Mouse (Mus musculus): ENCODE data around the gene Snap91. TPM values are rescaled to one million over a fixed set of nuclear protein-coding genes. Genes with fewer than 3 reads are reported as not detected.

Snap91 gene
- total RNA-seq, 2 experiments from 2014 or later = 0.13 to 0.42 TPM

DNA sequence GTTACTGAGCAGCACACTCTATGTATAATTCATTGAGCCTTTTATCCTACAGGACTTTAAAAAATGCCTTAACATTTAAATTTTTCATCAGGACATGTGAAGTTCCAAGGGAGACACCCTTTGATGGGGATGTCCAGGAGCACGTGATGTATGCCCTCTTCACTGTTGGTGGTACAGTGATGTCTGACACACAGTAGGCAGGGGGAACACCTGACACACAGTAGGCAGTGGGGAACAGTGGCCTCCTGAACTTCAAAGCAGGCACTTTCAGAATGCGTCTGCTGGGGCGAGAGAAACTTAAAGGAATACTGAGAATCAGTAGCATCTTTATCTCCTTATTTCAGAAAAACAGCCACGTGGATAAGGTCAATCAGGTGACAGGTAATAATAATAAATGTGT is 62.8 kb downstream of the Snap91 start:
- intact Hi-C loops (cut with DNase I) = no loop called here
- no peak for DNase-seq

DNA sequence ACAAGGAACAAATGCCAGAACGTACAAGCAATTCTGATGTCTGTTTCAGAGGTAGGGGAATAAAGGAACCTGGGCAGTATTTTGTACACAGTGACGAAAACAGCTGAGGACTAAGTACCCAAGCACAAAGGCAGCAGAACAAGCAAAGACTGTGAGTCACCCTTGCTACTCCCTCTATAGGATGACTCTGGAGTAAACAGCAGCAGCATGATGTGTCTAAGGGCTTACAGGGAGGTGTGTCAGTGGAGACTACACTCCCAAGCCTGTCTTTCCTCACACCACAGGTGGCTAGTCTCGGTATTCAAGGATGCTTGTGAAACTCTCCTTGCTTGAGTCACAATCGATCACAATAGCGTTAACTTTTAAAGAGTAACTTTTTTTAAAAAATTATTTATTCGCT is 66.1 kb downstream of the Snap91 start:
- no peak for DNase-seq
- intact Hi-C loops (cut with DNase I) = no loop called here

DNA sequence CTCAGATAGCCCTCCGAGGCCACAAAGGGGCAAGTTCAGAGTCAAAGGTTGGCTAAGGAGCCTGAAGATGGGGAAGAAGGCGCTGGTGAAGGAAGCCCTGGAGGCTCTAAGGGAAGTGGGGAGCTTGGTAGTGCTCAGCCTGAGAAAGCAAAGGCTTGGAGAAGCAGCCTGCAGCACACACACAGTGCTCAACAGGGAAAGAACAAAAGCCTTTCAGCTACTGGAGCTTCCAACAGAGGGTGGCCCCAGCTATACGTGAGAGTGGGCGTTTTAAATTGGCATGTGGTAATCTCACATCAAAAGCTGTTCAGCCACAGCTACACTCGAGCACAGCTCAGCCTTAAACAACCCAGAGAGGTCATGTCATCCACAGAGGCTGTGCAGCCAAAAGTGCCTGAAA is 67.1 kb downstream of the Snap91 start:
- DNase-seq = no peak
- intact Hi-C loops (cut with DNase I) = no loop called here

DNA sequence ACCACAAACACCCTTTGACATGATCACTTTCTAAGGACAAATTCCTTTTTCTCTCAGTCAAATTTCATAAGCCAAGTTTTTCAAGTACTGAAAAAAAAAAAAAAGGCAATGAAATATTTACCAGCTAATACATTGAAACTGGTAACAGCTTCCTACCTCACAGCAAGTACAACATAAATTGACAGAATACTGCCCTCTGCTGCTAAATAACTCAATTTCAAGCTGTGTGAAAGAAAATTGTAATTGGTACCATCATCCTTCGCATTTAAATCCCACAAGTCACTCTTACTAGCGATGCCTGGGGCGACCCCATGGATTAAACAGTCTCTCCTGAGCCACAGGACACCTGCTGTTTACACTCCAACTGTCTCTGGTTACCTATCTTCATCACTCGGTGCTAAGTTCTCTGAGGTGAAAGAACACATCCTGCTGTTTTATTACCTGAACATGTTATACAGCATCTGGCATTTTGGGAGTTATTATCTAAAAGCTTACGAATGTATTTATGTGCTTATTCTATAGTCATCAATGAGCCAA is 69.7 kb downstream of the Snap91 start:
- intact Hi-C loops (cut with DNase I) = no loop called here
- DNase-seq = no peak

DNA sequence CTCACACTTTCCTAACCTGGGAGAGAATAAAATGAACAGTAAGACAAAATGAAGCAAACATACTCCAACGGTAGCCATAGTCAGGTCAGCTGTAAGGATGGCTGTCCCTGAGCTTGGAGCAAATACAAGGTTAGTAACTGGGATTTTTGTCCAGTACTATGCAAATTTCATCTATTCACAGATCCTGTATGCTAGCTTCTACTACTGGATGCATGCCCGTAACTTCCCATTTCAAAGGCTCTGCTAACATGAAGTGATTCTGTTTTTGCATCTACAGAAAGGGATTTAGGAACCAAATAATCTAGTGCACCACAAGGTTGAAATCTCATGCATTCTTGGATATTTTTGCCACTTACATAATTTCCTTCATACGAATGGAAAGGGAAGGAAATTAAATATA is 70.2 kb downstream of the Snap91 start:
- intact Hi-C loops (cut with DNase I) = no loop called here
- no peak for DNase-seq

DNA sequence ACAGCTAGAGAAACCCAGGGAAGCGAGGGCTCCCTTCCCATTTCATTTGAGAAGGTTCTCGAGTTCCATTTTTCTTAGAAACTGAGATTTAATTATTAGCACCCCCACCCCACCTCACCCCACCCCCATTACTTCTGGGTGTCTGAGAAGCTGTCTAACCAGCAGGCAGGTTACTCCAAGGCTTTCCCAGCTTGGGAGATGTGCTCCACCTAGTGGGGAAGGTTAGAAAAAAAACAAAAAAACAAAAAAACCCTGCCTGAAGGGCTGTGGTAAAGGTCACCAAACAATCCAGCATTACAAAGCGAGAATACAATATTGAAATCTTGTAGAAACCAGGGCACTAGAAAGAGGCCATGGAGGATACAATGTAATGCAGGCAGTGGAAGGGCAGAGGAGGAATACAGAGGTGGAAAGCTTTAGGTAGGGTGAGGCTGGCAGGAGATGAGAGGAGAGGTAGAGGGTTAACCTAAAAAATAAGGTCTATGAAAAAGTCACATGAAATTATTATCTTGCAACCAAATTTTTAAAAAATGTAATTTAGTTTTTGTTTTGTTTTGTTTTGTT is 79.8 kb downstream of the Snap91 start:
- intact Hi-C loops (cut with DNase I) = loop anchor here (5.0 kb wide), 1 partner anchor 208 kb away; no protein-coding TSS in a partner anchor
- no peak for DNase-seq

DNA sequence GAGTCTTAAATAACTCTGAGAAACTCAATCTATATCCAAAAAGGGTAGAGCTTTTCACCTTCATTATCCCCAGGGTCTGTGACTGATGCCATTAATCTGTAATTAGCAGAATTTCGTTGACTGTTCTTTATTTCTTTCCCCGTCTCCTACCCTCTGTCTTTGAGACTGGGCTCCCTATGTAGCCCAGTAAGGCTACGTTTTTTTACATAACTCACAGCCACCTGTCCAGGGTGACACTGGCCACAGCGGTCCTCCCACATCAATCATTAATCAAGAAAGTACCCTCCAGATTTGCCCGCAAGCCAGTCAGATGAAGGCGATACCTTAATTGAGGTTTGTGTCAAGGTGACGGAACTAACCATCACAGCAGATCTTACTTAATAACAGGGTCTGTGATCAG is 81.4 kb downstream of the Snap91 start:
- no peak for DNase-seq
- intact Hi-C loops (cut with DNase I) = no loop called here

DNA sequence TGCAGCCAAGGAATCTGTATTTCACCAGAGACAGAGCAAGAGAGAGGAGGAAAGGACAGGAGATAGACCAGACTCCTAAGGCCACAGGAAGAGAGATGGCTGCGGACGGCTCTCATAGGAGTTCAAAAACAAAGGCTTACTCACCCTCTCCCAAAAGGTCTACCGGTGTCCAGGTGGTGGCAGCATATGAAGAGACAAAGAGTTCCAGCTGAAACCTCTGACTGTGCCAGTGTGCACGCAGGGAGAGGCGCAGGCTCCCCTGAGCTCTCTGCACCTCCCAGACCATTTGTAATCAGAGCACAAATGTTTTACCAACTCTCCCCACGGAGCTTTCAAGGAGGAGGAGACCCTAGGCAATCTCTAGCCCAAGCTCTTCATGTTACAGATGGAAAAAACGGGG is 81.8 kb downstream of the Snap91 start:
- no peak for DNase-seq
- intact Hi-C loops (cut with DNase I) = no loop called here

DNA sequence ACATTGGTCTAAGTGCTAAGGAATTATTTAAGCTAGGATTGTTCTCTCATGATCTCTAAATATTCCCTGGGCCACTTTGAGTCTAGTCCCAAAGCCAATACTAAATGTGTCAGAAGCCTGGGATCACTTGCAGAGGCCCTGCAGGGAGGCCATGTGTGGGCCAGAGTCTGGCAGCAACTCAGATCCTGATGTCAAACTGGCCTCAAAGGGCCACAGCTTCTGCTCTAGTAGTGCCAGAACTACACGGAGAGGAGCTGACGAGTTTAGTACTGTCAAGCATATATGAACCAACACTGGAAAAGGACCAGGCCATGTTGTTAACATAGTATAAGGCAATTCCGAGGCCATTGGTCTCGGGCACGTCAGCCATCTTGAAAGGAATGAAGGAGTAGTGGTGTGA is 82.3 kb downstream of the Snap91 start:
- no peak for DNase-seq
- intact Hi-C loops (cut with DNase I) = no loop called here

DNA sequence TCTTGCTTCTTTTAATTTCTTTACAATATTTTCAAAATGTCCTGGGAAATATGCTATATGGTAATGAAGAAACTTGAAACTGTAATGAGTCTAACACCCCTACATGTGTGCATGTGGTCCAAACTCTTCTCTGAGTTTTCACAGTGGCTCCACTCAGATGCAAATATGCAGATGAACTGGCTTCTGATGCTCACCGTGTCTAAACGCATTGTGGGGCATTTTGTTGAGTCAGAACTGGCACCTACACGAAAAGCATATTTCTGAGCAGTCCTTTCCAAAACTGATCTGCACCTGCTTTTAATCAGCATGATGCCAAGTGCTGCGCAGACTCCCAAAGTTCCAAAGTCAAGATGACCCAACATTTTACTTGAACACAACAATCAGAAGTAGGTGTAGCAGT is 82.9 kb downstream of the Snap91 start:
- no peak for DNase-seq
- intact Hi-C loops (cut with DNase I) = no loop called here

DNA sequence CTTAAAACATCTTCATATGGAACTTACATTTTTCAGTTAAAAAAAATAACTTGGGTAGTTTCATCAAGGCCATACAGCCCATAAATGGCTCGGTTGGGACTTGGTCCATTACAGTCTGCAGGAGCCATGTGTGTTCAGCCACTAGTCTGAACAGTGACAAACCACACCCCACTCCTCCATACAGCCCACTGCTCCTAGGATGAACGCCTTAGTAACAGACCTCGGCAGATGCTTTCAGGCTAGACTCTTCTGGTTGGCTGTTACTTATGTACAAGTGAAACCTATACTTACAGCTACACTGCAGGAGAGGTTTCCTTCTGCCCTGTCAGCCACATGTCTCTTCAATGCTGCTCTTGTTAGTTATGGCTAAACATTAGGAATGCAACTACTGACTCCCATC is 85.2 kb downstream of the Snap91 start:
- intact Hi-C loops (cut with DNase I) = no loop called here
- no peak for DNase-seq

DNA sequence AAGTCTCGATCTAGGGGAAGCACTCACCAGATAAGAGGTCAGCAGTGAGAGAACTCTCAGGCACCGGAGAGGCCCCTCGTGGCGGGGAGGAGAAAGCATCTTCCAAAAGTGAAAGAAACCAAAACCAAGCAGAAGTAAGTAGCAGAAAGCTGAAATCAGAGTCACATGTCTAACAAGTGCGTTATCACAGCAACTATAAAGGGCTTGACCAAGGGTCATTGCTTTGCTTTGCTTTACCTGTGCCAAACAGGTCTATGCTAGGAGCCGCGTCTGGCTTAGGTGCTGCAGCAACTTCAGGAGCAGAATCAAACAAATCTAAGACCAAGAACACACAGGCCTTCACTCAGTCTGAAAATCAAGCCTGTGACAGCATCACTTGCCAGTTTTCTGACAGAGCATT is 88.5 kb downstream of the Snap91 start:
- DNase-seq = no peak
- intact Hi-C loops (cut with DNase I) = no loop called here

DNA sequence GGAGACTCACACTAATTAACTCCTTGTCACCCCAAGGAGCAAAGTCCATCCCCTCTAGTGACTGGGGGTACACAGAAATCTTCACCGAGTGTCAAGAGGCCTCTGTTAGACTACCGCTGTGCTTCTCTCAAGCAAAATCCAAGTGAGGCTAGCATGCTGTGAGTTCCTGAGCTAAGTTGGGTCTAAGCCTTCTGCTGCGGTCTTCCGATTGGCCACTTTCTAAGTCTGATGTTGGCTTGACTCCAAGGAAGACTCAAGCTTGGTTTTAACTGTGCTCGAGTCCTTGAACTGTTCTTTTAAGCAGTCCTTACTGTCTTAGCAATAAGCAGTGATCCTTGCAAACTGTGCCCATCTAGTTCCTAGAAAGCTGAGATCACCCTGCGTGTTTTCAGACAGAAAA is 91.3 kb downstream of the Snap91 start:
- no peak for DNase-seq
- intact Hi-C loops (cut with DNase I) = no loop called here

DNA sequence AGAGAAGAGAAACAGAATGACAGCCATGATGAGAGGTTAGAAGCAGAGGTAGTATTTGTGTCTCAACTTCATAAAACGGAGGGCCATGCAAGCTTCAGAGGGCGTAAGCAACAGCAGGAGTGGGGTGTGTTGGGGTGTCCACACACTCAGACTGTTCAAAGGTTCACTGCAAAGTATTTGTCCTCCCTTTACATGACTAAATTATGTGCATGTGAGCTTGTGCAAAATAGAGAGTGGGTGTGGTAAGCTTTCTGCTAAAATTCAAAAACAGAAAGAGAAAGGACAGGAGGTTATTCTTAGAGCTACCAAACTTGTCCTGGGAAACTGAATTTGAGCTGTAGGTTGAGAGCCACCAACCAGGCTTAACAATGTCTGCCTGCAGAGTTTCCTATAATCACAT is 97.6 kb downstream of the Snap91 start:
- no peak for DNase-seq

DNA sequence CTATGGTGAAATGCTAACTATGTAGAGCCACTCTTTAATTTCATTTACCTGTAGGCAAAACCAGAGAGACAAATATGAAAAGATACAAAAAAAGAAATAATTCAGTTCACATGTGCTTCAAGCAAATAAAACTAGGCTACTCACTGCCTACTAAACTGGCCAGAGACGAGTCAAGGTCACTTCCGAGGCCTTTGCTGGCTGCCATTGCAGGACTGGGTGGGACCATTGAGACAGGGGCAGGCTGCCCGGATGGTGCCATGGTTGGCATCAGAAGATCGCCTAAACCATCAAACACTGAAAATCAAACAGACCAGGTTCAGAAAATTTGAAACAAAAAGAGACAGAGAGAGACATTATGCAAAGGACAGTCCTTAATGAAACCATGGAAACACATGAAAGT is 99.0 kb downstream of the Snap91 start:
- intact Hi-C loops (cut with DNase I) = no loop called here
- DNase-seq = no peak

More for the DNA sequence above, 97.6 kb downstream of the Snap91 start:
- intact Hi-C loops (cut with DNase I) = no loop called here

DNA sequence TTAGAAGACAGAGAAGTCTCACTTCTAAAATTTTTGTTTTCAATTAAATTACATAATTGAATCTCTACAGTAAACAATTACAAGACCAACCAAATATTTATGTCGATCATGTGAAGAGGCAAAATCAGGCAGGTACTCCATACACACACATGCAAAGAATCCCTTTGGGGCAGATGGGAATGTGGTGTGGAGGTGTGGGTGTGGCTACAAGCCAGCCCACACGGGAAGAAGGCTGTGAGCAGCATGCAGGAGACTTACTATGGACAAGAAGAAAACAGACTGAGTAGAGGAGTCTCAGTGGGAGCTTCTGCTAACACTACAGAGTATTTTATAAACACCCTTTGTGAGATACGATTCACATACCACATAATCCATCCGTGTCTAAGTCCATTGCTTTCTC is 102.2 kb downstream of the Snap91 start:
- DNase-seq = no peak
- intact Hi-C loops (cut with DNase I) = no loop called here

DNA sequence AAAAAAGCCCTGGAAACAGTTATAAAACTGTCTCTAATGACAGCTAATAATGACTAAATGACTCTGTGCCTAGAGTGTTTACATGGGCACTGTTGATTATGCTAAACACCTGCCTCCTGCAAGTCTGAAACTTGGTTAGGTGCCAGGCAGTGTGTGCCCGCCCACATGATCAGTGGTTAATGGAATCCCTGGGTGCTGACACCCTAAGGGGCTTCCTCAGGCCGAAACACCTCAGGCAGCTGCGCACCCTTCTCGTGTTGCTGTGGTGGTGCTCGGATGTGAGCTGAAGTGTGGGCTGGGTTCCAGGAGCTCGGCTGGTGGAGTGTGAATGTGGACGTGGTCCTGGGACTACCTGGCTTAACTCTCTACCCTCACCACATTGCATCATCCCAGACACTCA is 103.1 kb downstream of the Snap91 start:
- no peak for DNase-seq
- intact Hi-C loops (cut with DNase I) = no loop called here

DNA sequence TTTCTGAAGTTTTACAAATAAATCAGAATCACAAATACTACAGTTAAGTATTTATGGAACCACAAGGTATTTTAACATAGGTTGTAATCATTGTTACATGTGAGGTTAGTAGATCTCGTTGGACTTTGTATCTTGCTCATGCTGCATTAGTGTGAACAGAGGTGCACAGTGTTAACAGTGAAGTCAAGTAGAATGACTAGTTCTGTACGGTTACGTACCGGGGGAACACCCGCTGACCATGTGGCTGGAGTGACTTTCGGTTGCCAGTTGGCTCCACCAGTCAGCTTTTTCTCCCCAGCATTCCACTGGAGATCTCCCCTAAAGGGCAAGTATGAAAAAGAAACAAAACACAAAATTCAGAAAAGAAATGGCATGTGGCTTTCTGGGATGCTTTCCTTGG is 105.1 kb downstream of the Snap91 start:
- intact Hi-C loops (cut with DNase I) = no loop called here
- DNase-seq = no peak

DNA sequence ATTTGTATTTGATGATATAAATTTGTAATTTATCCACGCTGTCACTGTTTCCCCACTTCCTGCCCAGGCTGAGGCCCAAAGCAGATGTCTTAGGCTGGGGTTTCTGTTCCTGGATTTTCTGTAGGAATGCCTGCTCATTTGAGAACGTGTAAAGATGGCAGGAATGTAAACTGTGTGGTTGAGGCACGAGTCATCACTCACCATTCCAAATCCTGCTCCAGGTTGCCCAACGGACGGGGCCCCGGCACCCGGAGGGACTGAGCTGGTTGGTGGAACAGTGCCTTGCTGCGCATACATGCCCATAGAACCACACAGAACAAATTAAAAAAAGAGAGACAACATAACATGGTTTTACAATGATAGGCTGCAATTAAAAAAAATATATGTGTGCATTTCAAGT is 106.5 kb downstream of the Snap91 start:
- intact Hi-C loops (cut with DNase I) = no loop called here
- DNase-seq = no peak

DNA sequence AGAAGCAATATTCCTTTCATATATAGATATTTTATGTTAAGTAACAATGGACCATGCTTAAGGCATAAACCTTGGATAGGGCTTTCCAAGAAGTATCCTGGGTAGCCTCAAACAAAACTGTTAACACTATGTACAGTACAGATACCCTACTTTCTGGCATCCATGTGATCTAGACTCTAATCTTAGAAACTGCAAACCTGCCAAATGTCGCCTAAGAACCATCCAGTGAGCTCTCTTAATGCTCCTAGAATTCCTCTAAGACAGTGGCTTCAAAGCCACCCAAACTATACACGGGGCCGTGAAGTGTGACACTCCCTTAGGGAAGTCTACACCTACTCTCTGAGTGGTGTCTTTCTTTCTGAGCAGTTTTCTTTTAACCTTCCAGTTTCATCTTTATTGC is 107.6 kb downstream of the Snap91 start:
- no peak for DNase-seq
- intact Hi-C loops (cut with DNase I) = no loop called here

DNA sequence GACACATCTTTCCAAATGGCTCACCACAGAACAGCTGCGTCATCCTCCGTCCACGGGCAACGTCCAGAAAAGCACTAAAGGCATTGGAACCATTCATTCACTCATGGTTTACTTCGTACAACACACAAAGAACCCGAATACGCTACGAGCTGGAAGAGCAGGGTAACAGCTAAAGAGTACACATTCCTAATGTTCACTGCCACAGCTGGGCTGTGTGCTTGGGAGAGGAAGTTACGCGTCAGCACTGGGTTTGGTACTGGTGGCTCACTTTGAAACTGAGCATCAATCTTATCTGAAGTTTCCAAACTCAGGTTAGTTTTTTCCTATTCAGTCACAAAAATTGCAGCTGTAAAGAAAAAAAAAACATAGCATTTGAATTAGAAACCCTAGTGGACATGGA is 113.5 kb downstream of the Snap91 start:
- intact Hi-C loops (cut with DNase I) = no loop called here
- DNase-seq = no peak

DNA sequence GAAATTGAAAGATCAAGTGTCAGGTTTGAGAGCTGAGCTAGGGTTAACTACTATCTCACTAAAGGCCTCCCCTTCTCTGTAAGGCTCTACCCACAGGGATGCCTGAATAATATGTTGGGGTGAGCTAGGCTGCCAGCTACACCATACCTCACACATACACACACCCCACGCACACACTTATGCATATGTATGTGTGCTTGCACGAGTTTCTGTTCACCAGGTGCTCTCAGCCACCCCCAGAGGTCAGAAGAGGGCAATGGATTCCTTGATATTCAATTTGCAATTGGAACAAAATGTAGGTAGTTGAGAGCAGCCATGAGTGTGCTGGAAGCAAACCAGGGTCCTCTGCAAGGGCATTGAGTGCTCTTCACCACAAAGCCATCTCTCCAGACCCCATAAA is 116.5 kb downstream of the Snap91 start:
- no peak for DNase-seq
- intact Hi-C loops (cut with DNase I) = no loop called here

All from gastrocnemius, postnatal 36 days (tissue).